Mouse (Mus musculus): ENCODE data around the gene Bysl. TPM values are rescaled to one million over a fixed set of nuclear protein-coding genes. Genes with fewer than 3 reads are reported as not detected.

Gene Bysl
- polyA plus RNA-seq, 1 experiment from 2014 or later = 30.4 TPM

GRCm38 (mm10) chr17:47567271-47567670 lies 44.0 kb downstream of the Bysl start:
- DNase-seq (ENCODE audit: low spot score, missing footprints) = no peak
- Histone ChIP-seq H3K4me1 (ENCODE audit: control insufficient read depth, insufficient read depth, low read length) (peaks cover 9% of the 10 kb centered on the region), H3K27ac (ENCODE audit: low read depth, low read length) (no peak overlapping the region)

GRCm38 (mm10) chr17:47566133-47566532 lies 45.2 kb downstream of the Bysl start:
- no peak for DNase-seq (ENCODE audit: low spot score, missing footprints)
- H3K27me3 ChIP-seq (ENCODE audit: control insufficient read depth, insufficient read depth, low read length) = no peaks in the 10 kb centered on the region

More at GRCm38 (mm10) chr17:47567271-47567670, 44.0 kb downstream of the Bysl start:
- Histone ChIP-seq H3K4me3 (ENCODE audit: low read depth, low read length) (no peak overlapping the region), H3K36me3 (ENCODE audit: control insufficient read depth, insufficient read depth, low read length) (no peaks in the 10 kb centered on the region), H3K9me3 (ENCODE audit: control insufficient read depth, low read length) (no peaks in the 10 kb centered on the region), H3K27me3 (ENCODE audit: control insufficient read depth, insufficient read depth, low read length) (no peaks in the 10 kb centered on the region), H3K4me2 (no peak overlapping the region), H3K9ac (ENCODE audit: low read length) (no peak overlapping the region)
- no peak for ATAC-seq (ENCODE audit: low FRiP score)
- 72% methylated on average over 3 of the region's 3 CpGs for WGBS

GRCm38 (mm10) chr17:47564612-47565011 lies 46.7 kb downstream of the Bysl start:
- 85% methylated on average over 5 of the region's 5 CpGs for WGBS

More at GRCm38 (mm10) chr17:47566133-47566532, 45.2 kb downstream of the Bysl start:
- no peak overlapping the region for H3K4me2 ChIP-seq
- 12% methylated on average over 2 of the region's 2 CpGs for WGBS
- peaks cover 3% of the 10 kb centered on the region; the same call in 1 of the 2 replicates for H3K4me1 ChIP-seq (ENCODE audit: control insufficient read depth, insufficient read depth, low read length)
- H3K9me3 ChIP-seq (ENCODE audit: control insufficient read depth, low read length) = no peaks in the 10 kb centered on the region
- H3K27ac ChIP-seq (ENCODE audit: low read depth, low read length) = no peak overlapping the region
- H3K36me3 ChIP-seq (ENCODE audit: control insufficient read depth, insufficient read depth, low read length) = no peaks in the 10 kb centered on the region
- ATAC-seq (ENCODE audit: low FRiP score) = peak; percentile 71
- no peak overlapping the region for H3K9ac ChIP-seq (ENCODE audit: low read length)
- no peak overlapping the region for H3K4me3 ChIP-seq (ENCODE audit: low read depth, low read length)

GRCm38 (mm10) chr17:47562875-47563274 lies 48.4 kb downstream of the Bysl start:
- Histone ChIP-seq H3K27me3 (ENCODE audit: control insufficient read depth, insufficient read depth, low read length) (no peaks in the 10 kb centered on the region), H3K4me3 (ENCODE audit: low read depth, low read length) (no peak overlapping the region), H3K27ac (ENCODE audit: low read depth, low read length) (no peak overlapping the region), H3K4me1 (ENCODE audit: control insufficient read depth, insufficient read depth, low read length) (peaks cover 3% of the 10 kb centered on the region; the same call in 1 of the 2 replicates), H3K4me2 (no peak overlapping the region), H3K9ac (ENCODE audit: low read length) (no peak overlapping the region), H3K9me3 (ENCODE audit: control insufficient read depth, low read length) (no peaks in the 10 kb centered on the region), H3K36me3 (ENCODE audit: control insufficient read depth, insufficient read depth, low read length) (no peaks in the 10 kb centered on the region)
- WGBS = 84% methylated on average over 6 of the region's 6 CpGs
- no peak for DNase-seq (ENCODE audit: low spot score, missing footprints)
- no peak for ATAC-seq (ENCODE audit: low FRiP score)

More at GRCm38 (mm10) chr17:47564612-47565011, 46.7 kb downstream of the Bysl start:
- H3K4me2 ChIP-seq = no peak overlapping the region
- no peak overlapping the region for H3K27ac ChIP-seq (ENCODE audit: low read depth, low read length)
- no peak for ATAC-seq (ENCODE audit: low FRiP score)
- no peak overlapping the region for H3K9ac ChIP-seq (ENCODE audit: low read length)
- no peaks in the 10 kb centered on the region for H3K9me3 ChIP-seq (ENCODE audit: control insufficient read depth, low read length)
- no peak overlapping the region for H3K4me3 ChIP-seq (ENCODE audit: low read depth, low read length)
- H3K27me3 ChIP-seq (ENCODE audit: control insufficient read depth, insufficient read depth, low read length) = no peaks in the 10 kb centered on the region
- peaks cover 3% of the 10 kb centered on the region; the same call in 1 of the 2 replicates for H3K4me1 ChIP-seq (ENCODE audit: control insufficient read depth, insufficient read depth, low read length)
- no peaks in the 10 kb centered on the region for H3K36me3 ChIP-seq (ENCODE audit: control insufficient read depth, insufficient read depth, low read length)
- no peak for DNase-seq (ENCODE audit: low spot score, missing footprints)

- no peak overlapping the region for H3K9ac ChIP-seq (ENCODE audit: low read length)
- H3K27me3 ChIP-seq (ENCODE audit: control insufficient read depth, insufficient read depth, low read length) = no peaks in the 10 kb centered on the region
- H3K36me3 ChIP-seq (ENCODE audit: control insufficient read depth, insufficient read depth, low read length) = no peaks in the 10 kb centered on the region
- no peak for DNase-seq (ENCODE audit: low spot score, missing footprints)
- H3K4me3 ChIP-seq (ENCODE audit: low read depth, low read length) = no peak overlapping the region
- H3K9me3 ChIP-seq (ENCODE audit: control insufficient read depth, low read length) = no peaks in the 10 kb centered on the region
- 76% methylated on average over 6 of the region's 6 CpGs for WGBS
- no peaks in the 10 kb centered on the region for H3K4me1 ChIP-seq (ENCODE audit: control insufficient read depth, insufficient read depth, low read length)
- no peak overlapping the region for H3K4me2 ChIP-seq
- H3K27ac ChIP-seq (ENCODE audit: low read depth, low read length) = no peak overlapping the region
- no peak for ATAC-seq (ENCODE audit: low FRiP score)
Measured at GRCm38 (mm10) chr17:47559726-47560125, 51.6 kb downstream of the Bysl start.

GRCm38 (mm10) chr17:47557179-47557578 lies 54.1 kb downstream of the Bysl start:
- no peak overlapping the region for H3K4me2 ChIP-seq
- no peaks in the 10 kb centered on the region for H3K36me3 ChIP-seq (ENCODE audit: control insufficient read depth, insufficient read depth, low read length)
- H3K27ac ChIP-seq (ENCODE audit: low read depth, low read length) = no peak overlapping the region
- no peak overlapping the region for H3K9ac ChIP-seq (ENCODE audit: low read length)
- 84% methylated on average over 3 of the region's 3 CpGs for WGBS
- DNase-seq (ENCODE audit: low spot score, missing footprints) (no peak), ATAC-seq (ENCODE audit: low FRiP score) (no peak)
- no peaks in the 10 kb centered on the region for H3K9me3 ChIP-seq (ENCODE audit: control insufficient read depth, low read length)
- H3K4me1 ChIP-seq (ENCODE audit: control insufficient read depth, insufficient read depth, low read length) = no peaks in the 10 kb centered on the region
- H3K4me3 ChIP-seq (ENCODE audit: low read depth, low read length) = no peak overlapping the region
- H3K27me3 ChIP-seq (ENCODE audit: control insufficient read depth, insufficient read depth, low read length) = no peaks in the 10 kb centered on the region

- no peaks in the 10 kb centered on the region for H3K36me3 ChIP-seq (ENCODE audit: control insufficient read depth, insufficient read depth, low read length)
- no peak overlapping the region for H3K4me3 ChIP-seq (ENCODE audit: low read depth, low read length)
- no peak overlapping the region for H3K27ac ChIP-seq (ENCODE audit: low read depth, low read length)
- H3K4me1 ChIP-seq (ENCODE audit: control insufficient read depth, insufficient read depth, low read length) = no peaks in the 10 kb centered on the region
- DNase-seq (ENCODE audit: low spot score, missing footprints) = no peak
- H3K4me2 ChIP-seq = no peak overlapping the region
- no peak for ATAC-seq (ENCODE audit: low FRiP score)
- no peak overlapping the region for H3K9ac ChIP-seq (ENCODE audit: low read length)
- H3K27me3 ChIP-seq (ENCODE audit: control insufficient read depth, insufficient read depth, low read length) = no peaks in the 10 kb centered on the region
- H3K9me3 ChIP-seq (ENCODE audit: control insufficient read depth, low read length) = no peaks in the 10 kb centered on the region
- WGBS = 76% methylated on average over 9 of the region's 10 CpGs
Measured at GRCm38 (mm10) chr17:47554621-47555020, 56.7 kb downstream of the Bysl start.

GRCm38 (mm10) chr17:47552994-47553393 lies 58.3 kb downstream of the Bysl start:
- no peak for ATAC-seq (ENCODE audit: low FRiP score)
- Histone ChIP-seq H3K27me3 (ENCODE audit: control insufficient read depth, insufficient read depth, low read length) (no peaks in the 10 kb centered on the region), H3K4me3 (ENCODE audit: low read depth, low read length) (no peak overlapping the region), H3K36me3 (ENCODE audit: control insufficient read depth, insufficient read depth, low read length) (no peaks in the 10 kb centered on the region), H3K9ac (ENCODE audit: low read length) (no peak overlapping the region), H3K9me3 (ENCODE audit: control insufficient read depth, low read length) (no peaks in the 10 kb centered on the region), H3K4me1 (ENCODE audit: control insufficient read depth, insufficient read depth, low read length) (no peaks in the 10 kb centered on the region), H3K27ac (ENCODE audit: low read depth, low read length) (no peak overlapping the region), H3K4me2 (no peak overlapping the region)
- no peak for DNase-seq (ENCODE audit: low spot score, missing footprints)

- Histone ChIP-seq H3K9me3 (ENCODE audit: control insufficient read depth, low read length) (no peaks in the 10 kb centered on the region), H3K27ac (ENCODE audit: low read depth, low read length) (no peak overlapping the region), H3K9ac (ENCODE audit: low read length) (no peak overlapping the region), H3K4me3 (ENCODE audit: low read depth, low read length) (no peak overlapping the region), H3K36me3 (ENCODE audit: control insufficient read depth, insufficient read depth, low read length) (no peaks in the 10 kb centered on the region), H3K4me2 (no peak overlapping the region), H3K4me1 (ENCODE audit: control insufficient read depth, insufficient read depth, low read length) (no peaks in the 10 kb centered on the region), H3K27me3 (ENCODE audit: control insufficient read depth, insufficient read depth, low read length) (no peaks in the 10 kb centered on the region)
- DNase-seq (ENCODE audit: low spot score, missing footprints) = no peak
- 86% methylated on average over 7 of the region's 7 CpGs for WGBS
- ATAC-seq (ENCODE audit: low FRiP score) = no peak
Measured at GRCm38 (mm10) chr17:47551049-47551448, 60.2 kb downstream of the Bysl start.
